Mouse (Mus musculus) A20 (cell line): ENCODE results near the gene 2510009E07Rik.

Experiments
- DNase-seq: peaks from one replicate; pipeline ENCODE4 v3.0.0-alpha.2; 2011; ENCODE audit warnings: low read depth, low spot score

2510009E07Rik gene

DNA sequence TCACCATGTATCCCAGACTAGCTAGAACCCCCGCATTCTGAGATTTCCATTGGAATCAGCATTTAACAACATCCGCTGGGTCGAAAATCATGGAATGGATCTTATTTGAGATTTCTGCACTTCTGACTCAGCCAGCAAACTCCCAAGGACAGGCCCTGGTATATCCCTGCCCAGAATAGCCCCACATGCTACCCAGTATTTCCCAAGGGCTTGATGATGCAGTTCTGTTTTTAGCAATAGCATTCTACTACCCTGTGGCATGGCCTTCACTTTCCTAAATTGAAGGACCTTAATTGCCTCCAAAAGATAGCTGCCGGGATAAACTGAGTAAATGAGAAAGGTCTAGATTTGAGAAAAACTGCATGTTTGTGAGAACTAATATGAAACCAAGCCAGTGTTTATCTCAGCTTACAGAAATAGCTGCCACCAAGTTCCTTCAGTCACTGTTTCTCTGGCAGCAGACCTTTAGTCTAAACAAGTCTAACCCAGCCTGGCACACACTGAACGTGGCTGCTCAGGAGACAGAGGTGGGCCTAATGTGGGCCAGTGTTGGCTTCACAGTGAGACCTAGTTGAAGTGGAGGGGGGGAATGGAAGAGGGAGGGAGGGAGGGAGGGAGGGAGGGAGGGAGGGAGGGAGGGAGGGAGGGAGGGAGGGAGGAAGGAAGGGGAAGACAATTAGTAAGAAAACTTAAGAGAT lies 58.2 kb downstream of the 2510009E07Rik start:
- no peak for DNase-seq

DNA sequence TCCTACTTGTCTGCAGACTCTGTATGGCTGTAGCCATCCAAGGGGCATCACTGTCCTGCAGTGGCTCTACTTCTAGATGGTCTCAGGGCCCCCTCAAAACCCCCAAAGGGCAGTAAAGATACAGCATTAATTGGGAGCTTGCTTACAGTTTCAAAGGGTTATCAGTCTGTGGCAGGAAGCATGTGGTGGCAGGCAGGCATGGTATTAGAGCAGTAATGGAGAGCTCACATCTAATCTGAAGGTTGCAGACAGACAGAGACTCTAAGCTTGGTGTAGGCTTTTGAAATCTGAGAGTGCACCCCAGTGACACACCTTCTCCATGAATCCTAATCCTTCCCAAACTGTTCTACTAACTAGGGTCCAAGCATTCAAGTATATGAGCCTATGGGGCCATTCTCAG lies 60.0 kb downstream of the 2510009E07Rik start:
- DNase-seq: no peak

DNA sequence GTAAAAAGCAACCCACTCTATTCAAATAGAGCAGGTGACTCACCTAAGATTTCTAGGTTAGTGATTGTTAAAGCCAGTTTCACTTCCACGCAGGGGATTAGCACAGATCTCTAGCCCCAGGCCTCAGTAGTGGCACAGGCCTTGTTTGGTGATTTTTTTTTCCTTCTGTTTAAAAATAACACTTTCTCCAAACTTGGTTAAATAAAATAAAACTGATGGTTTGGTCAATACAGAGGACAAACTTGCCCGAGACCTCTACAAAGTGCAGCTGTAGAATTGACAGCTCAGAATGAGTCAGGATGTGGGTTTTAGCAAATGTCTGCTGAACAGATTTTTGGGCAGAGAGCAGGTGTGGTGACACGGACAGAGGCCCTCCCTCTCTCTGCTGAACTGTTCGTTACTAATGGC lies 62.6 kb downstream of the 2510009E07Rik start:
- peak; percentile 88 for DNase-seq

DNA sequence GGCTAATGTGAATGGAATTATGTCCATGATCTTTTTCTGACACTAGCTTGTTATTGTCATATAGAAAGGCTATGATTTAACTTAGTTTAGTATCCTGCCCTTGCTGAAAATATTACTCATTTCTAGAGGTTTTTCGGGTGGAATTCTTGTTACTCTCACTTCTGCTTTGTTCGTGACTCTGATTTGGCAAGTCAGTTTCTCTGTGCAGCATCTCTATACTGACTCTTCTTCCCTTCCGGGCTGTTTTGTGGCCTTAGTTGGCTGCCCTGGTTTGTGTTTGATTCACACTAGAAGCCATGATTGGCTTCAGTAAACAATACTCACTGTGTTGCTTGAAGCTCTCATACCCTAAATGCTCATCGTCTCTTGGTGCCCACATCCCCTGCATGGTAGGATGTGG lies 63.9 kb downstream of the 2510009E07Rik start:
- DNase-seq: peak; percentile 86

DNA sequence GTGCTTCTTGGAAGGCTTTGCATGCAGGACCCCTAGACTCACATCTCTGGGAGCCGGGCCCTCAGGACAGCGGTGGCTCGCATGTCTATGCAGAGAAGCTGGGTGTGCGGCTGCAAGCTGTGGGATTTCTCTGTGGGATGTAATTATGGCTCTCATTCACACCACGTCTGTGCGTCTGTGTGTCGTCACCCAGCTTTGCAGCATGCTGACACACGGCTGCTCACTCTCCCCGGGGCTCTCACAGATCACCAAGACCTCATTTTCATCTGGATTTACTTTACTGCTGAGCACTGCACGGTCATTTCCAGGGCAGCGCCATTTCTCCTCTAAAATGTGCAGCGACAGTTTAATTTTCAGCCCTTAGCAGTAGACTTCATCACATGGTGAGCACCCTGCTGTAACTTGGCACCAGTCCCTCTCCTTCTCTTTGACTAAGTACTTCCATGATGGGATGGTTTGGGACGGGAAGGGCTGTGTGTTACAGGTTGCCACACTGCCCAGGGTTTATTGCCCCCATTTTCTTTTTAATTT lies 66.3 kb downstream of the 2510009E07Rik start:
- DNase-seq: no peak

DNA sequence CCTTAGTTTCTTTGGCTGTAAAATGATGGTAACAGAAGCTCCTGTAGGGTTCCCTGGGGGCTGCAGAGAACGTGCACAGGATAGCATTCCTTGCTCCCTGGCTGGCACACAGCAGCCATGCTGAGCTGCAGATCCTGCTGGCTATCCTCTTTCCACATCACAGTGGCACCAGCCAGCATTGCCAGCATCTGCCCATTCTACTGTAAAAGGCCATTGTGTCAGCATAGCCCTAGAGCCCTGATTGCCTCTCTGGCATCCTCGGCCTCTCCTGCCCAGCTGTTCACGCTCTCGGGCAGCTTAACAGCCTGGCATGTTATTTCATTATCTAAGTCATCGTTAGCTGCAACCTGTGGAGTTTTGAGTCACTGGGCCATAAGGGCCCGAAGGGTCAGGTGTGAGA lies 67.2 kb downstream of the 2510009E07Rik start:
- no peak for DNase-seq

DNA sequence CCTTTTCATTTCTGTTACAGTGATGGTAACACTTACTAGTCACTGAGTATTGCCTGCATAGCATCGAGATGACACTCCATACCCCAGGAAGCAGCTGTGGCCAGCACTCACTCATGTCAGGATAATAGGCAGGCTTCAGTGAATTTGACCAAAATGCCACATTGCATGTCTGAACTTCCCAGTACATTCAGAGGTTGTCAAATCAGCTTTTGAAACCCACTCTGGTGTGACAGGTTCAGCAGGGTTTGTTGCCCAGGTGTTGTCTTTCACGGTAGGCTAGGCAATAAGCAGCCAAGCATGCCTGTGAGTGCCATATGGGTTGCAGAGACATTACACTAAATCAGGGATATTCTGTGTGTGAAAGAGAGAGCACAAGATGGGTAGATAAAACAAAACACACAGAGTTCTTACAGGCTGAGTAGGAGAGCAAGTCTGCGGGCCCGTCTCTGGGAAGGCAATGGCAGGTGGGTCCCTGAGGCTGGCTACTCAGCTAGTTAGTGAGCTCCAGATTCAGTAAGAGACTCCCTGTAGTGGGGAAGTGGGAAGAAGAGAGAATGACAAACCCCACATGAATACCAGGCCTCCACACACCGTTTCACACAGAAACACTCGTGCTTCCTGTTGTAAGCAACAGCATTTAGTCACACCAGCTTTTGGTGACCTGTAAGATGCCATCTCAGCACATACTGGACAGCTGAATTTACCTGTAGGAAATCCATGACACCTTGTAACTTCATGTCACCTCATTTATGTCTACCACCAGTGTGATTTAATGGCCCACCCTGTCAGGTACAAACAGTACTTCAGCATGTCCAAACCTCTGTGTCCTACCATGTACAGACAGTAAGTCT lies 68.5 kb downstream of the 2510009E07Rik start:
- DNase-seq: peak; percentile 93

DNA sequence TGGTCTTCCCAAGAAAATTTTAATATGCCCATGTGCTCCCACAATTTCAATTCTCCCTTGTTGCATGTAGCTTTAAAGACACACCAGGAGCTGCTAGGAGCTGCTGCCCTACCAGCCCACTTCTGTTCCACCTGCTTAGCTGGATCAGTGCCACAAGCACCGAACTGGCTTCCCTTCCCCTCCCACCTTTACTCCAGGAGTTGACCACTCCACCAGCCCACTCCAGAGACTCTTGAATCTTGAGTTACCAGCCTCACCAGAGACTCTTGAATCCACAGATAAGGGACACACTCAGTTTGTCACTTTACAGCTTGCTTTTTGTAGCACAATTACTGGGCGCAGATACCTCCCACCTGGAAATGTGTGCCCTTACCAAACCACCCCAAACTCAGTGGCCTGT lies 73.8 kb downstream of the 2510009E07Rik start:
- no peak for DNase-seq

DNA sequence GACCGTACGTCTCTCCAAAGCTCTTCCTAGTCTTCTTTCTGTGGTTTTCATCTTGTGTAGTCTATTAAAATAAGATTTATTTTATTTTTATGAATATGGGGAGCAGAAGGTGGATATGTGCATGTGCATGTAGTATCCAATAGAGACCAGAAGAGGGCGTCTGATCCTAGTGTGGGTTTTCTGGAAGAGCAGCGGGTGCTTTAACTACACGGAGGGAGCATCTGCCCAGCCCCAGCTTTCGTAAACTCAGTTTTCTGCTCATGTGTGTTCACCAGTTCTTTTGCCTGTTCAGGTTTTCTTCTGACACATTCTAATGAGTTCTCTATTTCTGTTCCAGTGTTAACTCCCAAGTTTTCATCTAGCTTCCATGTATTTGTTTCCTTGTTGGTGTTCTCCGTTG lies 78.7 kb downstream of the 2510009E07Rik start:
- peak; percentile 73 for DNase-seq

DNA sequence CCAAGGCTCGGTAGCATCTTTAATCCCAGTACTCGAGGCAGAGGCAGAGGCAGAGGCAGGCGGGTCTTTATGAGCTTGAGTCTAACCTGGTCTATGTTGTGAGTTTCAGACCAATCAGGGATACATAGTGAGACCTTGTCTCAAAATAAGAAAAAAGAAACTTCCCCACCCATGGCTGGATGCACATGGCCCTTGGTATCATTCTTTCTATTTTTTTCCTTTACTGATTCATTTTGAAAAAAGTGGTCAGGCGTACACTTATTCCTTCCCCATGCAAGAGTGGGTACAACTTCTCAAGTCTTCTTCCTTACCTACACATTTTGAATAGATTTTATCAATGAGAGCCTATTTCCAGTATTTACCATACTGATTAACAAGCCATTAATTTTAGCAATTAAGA lies 84.0 kb downstream of the 2510009E07Rik start:
- peak; percentile 58 for DNase-seq

DNA sequence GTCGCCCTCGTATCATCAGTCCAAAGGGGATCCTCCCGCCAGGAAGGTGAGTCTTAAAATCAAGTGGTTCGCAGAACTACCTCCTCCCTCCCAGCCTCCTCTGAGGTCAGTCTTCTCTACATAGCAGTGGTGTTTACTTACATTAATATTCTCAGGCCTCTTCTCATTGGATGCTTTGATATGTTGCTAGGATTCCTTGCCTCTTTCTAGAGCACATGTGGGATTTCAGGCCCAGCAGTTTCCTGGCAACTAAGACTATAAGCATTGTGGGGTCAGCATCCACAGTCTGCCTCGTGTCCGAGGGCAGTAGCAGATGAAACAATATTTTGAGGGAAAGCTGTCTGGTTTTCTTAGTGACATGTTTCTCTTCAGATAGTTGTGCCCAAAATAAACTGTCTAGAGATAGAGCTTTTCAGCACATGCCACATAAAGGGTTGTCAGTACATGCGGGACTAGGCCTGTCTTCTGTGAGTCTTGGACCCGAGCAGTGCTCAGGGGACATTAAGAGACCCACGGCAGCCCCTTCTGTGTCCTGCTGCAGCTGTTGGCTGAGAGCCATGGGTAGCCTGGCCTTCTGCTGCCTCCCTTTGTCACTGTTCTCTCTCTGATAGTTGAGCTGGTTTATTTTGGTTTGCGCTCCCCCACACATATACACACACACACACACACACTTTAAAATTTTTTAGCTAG lies 86.1 kb downstream of the 2510009E07Rik start:
- no peak for DNase-seq

DNA sequence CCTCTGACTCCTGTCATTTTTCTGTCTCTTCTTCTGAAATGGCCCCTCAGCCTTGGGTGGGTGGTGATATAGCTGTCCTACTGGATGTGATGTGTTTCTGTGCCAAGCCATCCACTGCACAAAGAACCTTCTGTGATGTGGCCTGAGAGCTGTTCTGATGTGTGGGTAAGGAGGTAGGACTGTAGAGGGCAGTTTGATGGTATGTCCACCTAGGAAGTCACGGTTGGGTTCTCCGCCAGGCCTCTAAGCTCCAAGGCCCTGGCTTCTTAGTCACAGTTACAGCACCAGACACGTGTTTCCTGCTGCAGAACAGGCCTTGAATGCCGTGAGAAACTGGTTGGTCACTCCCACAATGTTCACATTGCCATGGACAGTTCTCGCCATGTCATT lies 86.8 kb downstream of the 2510009E07Rik start:
- DNase-seq: no peak

DNA sequence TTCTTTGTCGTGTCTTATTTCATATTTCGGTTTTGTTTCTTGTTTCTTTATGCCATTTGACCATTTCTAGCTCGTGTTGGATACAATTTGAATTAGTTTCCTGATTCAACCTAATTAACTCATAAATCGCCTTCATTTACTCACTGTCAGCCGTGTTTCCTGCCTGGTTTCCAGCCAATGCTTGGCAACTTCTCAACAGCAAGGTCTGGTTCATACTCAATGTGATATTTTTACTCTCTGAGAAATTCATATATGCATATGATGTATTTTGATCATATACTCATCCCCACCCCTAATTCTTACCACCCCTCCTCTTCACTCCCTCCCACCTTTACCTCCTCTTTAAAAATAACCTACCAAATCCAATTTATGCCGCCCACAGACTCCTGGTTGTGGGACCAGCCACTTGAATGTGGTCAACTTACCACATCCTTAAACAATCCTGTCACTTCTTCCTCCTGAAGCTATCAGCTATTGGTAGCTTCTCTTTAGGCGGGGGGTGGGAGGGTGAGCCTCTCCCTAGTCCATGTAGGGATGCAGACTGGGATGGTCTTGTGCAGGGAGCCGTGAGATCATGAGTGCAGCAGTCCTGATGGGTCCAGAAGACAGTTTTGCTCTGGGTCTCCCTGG lies 87.3 kb downstream of the 2510009E07Rik start:
- no peak for DNase-seq

DNA sequence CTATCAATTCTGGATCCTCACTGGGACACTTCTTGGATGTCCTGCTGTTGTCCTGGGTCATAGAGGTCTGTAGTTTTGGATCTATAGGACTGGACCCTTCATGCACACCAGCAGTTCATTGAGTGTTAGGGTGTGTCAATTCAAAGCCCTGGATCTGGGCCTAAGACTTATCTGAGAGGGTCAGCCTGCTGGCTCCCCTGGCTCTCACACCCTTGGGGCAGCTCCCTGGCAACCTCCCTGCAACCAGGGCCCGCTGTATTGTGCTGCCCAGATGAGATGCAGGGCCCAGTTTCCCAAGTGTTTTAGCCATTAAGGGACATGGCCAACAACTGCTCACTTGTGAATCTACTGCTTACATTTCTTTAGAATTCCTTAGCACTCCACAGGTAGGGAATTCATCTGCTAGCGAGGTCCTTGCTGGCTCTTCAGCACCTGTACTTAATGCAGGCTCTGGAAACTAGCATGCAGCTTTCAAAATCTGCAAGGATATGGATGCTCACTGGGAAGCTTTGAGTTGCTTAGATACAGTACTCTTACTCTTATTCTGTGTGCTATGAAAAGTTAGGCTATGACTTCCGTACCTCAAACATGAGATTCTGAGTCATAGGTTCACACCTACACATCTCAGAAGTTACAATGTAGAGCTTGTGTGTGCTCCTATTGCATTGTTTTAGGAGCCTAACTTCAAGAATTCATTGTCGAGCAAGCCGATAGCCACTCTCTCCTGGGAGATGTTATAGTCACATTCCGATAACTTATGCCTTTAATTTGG lies 88.0 kb downstream of the 2510009E07Rik start:
- DNase-seq: no peak

DNA sequence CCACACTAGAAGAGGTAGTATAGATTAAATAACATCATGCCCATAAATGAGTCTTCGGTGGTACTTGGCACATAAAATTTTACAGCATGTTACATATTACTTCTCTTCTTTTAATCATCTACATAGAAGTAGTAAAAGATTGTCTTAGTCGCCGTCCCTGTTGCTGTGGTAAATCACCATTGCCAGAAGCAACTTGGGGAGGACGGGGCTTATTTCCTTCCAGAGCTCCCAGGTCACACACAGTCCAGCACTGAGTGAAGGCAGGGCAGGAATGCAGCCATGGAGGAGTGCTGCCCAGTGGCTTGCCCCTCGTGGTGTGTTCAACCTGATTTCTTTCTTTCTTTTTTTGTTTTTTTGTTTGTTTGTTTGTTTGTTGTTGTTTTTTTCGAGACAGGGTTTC lies 90.1 kb downstream of the 2510009E07Rik start:
- DNase-seq: no peak
